Mouse (Mus musculus): ENCODE measurements around the gene Lgi1.

The Lgi1 gene

DNA sequence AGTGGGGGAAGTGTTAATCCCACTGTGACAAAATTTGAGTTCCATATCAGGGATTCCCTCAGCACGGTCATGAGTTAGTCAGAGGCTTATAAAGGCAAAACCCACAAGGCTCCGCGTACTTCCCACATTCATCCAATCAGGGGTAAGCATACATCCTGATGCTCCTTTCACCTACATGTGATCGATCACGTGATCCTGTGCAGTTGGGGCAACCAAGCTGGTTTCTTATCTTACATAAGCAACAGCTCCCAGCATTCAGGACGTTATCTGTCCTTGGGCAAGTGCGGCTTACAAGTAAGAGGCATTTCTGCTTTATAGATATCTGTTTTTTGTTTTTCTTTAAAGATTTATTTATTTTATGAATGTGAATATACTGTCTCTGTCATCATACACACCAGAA is 63.7 kb downstream of the Lgi1 start:
- no peak for DNase-seq

DNA sequence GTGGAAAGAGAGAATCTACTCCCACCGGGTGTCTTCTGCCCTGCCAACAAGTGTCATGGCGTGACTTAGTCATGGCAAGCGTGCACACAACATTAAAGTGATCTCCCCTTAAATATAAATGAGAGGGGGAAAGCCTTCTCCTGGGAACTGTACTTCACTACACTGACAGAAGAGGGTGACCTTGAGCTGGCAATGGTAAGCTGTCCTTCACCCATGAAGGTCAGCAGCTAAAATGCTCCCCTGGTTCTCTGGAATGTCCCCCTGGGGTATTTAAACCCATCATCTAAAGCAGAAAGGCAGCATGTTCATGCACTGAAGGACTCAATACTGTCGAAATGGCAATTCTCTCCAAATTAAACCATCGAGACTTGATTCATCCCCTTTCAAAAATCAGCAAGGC is 64.9 kb downstream of the Lgi1 start:
- no peak for DNase-seq

GRCm38 (mm10) chr19:38331072-38331471 is 66.7 kb downstream of the Lgi1 start:
- no peak for DNase-seq

- DNase-seq: no peak
Measured at GRCm38 (mm10) chr19:38332245-38332644, 67.9 kb downstream of the Lgi1 start.

GRCm38 (mm10) chr19:38332820-38333219 is 68.5 kb downstream of the Lgi1 start:
- no peak for DNase-seq

DNA sequence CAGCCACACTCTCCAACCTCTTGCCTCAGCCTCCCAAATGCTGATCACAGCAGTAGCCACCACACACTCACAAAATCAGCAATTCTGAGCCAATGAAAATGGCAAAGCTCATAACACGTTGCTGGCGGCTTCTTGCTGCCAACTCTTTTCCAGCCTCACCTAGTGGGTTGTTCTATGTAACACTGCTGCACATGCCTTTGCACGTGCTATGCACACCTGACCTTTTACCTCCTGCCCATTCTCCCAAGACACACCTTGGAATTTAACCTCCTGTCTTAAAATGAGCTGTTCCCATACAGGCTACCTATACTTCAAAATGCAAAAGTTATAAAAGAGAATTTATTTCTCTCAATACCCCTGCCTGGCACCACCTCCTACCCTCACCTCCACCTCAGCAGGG is 72.2 kb downstream of the Lgi1 start:
- DNase-seq: no peak

- no peak for DNase-seq
Measured at GRCm38 (mm10) chr19:38337332-38337731, 73.0 kb downstream of the Lgi1 start.

GRCm38 (mm10) chr19:38339734-38340133 is 75.4 kb downstream of the Lgi1 start:
- no peak for DNase-seq

- no peak for DNase-seq
Measured at GRCm38 (mm10) chr19:38343246-38343645, 78.9 kb downstream of the Lgi1 start.

DNA sequence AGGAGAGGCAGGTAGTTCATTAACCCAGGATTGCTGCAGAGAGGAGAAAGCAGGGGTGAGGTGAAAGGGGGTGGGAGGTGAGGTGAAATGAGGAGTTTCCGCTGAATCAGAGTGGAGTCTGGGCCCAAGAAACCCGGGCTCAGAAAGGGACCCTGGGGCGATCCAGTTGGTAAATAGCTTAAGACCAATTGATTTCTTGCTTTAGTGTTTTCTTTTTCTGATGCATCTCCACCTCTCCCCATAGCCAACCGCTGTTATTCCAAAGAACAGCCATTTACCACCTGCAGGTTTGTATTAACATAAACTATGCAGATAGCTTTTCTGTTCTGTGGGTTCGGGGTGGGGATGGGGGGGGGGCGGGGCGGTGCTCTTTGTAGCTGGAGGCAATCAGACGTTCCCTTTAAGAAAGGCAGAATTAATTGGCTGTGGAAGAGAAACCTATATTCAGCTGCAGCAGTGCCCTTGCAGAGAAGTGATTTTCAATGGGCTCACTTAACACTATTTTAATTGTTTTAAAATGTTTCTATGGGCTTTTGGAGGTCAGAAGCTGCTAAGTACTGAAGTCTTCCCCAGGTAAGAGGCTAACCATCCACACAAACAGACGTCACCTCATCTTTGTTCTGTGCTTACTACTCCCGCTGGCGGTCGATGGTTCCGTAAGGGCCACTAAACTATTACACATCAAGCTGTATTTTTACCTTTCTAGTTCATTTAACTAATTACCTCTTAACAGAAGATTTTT is 84.1 kb downstream of the Lgi1 start:
- no peak for DNase-seq

GRCm38 (mm10) chr19:38349013-38349341 is 84.6 kb downstream of the Lgi1 start:
- no peak for DNase-seq

GRCm38 (mm10) chr19:38351202-38351601 is 86.9 kb downstream of the Lgi1 start:
- DNase-seq: no peak

DNA sequence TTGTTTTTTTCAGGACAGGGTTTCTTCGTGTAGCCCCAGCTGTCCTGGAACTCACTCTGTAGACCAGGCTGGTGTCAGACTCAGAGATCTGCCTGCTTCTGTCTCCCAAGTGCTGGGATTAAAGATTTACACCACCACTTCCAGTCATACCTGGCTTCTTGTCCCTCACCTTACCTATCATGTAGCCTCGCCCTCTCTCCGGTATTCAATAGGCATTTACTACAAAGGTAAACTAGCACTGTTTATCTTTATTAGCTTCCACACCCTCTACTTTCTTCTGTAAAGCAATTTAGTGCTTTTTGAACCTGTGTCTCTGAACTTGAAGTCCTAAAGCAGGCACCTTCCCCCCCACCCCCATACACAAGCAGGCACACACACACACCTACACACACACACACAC is 87.4 kb downstream of the Lgi1 start:
- no peak for DNase-seq

- peak; percentile 39 to 52 for DNase-seq
Measured at GRCm38 (mm10) chr19:38352495-38353130, 88.3 kb downstream of the Lgi1 start.

GRCm38 (mm10) chr19:38354279-38354678 is 89.9 kb downstream of the Lgi1 start:
- DNase-seq: no peak

DNA sequence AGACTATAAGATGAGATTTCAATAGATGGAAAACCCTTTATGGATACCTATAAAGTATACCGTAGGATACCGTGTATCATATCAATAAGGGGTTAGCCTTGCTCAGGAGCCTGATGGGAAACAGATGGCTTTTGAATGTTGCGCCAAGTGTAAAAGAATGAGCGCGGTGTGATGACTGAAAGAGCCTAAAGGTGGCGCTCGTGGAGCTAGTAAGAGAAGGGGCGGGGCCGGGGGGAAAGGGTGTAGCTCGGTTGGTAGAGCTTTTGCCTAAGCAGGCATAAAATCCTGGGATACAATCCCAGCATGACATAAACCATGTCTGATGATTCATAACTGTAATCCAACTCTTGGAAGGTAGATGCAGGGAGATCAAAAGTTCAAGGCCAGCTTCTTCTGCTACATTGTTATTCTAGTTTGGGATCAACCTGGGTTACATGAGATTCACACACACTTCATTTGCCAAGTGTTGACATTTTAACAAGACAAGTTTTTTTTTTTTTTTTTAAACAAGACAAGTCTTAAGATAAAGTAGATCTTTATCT is 90.6 kb downstream of the Lgi1 start:
- no peak for DNase-seq

GRCm38 (mm10) chr19:38356211-38356828 is 92.0 kb downstream of the Lgi1 start:
- no peak for DNase-seq

DNA sequence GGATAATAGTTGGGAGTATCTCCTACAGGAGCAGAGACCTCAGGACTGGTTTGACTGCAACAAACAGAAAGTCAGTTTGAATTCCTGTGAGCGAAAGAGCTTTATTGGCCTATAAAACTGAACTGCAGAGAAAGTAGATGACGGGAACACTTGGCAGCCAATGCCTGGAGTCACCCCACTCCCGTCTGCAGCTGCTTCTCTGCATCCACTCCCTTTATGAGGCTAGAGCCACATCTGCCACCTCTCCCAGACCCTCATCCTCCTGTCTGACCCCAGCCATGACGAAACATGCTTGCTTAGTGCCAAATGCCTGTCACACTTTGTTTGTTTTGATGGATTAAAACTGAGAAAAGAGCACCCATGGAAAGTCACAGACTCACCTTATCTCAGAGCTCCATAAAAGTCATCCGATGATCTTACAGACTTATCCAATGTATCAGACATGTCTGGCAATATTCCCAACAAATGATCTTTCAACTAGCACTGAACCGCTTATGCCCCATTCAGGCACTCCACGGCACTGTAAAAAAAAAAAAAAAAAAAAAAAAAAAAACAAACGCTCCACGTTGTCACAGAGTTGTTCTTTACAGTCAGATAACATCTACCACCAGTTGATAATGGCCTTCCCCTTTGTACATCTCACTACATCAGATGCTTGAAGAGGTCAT is 93.8 kb downstream of the Lgi1 start:
- no peak for DNase-seq

- no peak for DNase-seq
Measured at GRCm38 (mm10) chr19:38359287-38359686, 95.0 kb downstream of the Lgi1 start.

Measured in cerebellum, adult 18-20 months (tissue).